Mouse (Mus musculus): Measurements from ENCODE around the gene Tff1. TPM values are rescaled to one million over a fixed set of nuclear protein-coding genes. Genes with fewer than 3 reads are reported as not detected.

Gene Tff1
- polyA plus RNA-seq, 1 experiment from 2014 or later, result not detected

DNA sequence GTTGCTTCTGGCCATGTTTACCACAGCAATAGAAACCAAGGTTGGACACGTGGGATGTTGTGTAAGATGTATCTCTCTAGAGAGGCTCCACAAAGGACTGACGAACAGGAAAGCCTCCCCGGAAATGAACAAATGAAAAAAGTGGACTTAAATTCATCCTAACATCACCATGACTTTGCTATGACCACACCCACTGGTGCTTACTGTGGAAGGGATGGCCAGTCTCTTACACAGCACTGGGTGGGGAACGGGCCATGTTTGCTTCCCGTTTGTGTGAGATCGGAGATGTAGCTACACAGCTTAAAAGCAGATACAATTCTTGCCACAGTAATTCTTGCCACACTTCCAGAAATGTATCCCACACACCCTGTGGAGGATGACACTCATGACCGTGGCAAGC, 31.2 kb upstream of the Tff1 start:
- Histone ChIP-seq H3K36me3 (ENCODE audit: insufficient read depth) (no peaks in the 10 kb centered on the region), H3K27me3 (ENCODE audit: insufficient read depth, low read length) (no peaks in the 10 kb centered on the region), H3K4me1 (ENCODE audit: insufficient read depth) (peaks cover 3% of the 10 kb centered on the region; the same call in 1 of the 2 replicates), H3K4me3 (ENCODE audit: low read depth, low read length) (no peak overlapping the region), H3K9me3 (ENCODE audit: low read depth, low read length) (no peaks in the 10 kb centered on the region), H3K27ac (ENCODE audit: low read depth) (no peak overlapping the region), H3K9ac (no peak overlapping the region), H3K4me2 (no peak overlapping the region)
- WGBS, result 71% methylated on average over 7 of the region's 7 CpGs
- no peak for DNase-seq
- no peak for TF ChIP-seq CTCF (IDR thresholded peaks at IDR 0.05; ENCODE audit: low read depth)
- ATAC-seq (ENCODE audit: insufficient read depth), result no peak

DNA sequence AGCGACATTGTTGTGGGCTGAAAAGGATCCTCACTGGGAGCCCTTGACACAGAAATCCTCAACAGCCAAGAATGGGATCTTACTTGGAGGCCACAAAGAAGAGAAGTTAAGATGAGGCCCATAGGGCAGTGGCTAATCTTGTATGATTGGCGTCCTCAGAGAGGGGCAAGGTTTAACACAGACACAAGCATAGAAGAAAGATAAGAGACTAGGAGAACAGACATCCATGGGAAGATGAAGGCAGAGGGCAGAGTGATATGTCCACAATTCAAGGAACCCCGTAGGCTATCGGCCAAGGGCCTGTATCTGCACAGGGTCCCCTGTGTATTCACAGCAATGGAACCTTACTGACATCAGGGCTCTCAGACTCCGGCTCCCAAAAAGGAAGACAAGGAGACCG, 30.1 kb upstream of the Tff1 start:
- no peak for ATAC-seq (ENCODE audit: insufficient read depth)
- WGBS, result 84% methylated on average over 6 of the region's 6 CpGs

DNA sequence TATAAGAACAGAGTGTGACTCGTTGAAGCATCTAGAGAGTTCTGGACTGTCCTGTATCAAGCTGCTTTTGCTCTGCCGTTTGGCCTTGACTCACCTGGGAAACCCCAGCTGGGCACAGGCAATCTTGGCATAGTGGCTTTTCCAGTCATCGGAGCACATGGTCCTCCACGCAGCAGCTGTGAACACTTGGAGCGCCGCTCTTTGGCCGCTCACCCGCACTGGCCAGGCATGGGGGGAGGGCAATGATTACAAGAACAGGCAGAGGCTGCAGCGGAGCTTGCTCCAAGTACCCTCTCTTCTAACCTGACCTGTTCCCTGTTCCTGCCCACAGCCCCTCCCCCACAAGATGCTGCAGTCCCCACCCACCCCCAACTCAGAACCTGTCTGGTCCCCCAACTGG, 28.3 kb upstream of the Tff1 start:
- peaks cover 3% of the 10 kb centered on the region; the same call in 1 of the 2 replicates for H3K4me1 ChIP-seq (ENCODE audit: insufficient read depth)
- 69% methylated on average over 9 of the region's 9 CpGs for WGBS
- no peak overlapping the region for H3K4me2 ChIP-seq
- H3K36me3 ChIP-seq (ENCODE audit: insufficient read depth), result no peaks in the 10 kb centered on the region
- no peak overlapping the region for H3K4me3 ChIP-seq (ENCODE audit: low read depth, low read length)
- no peak for TF ChIP-seq CTCF (IDR thresholded peaks at IDR 0.05; ENCODE audit: low read depth)
- ATAC-seq (ENCODE audit: insufficient read depth), result no peak
- no peak overlapping the region for H3K27ac ChIP-seq (ENCODE audit: low read depth)
- H3K9me3 ChIP-seq (ENCODE audit: low read depth, low read length), result no peaks in the 10 kb centered on the region
- H3K27me3 ChIP-seq (ENCODE audit: insufficient read depth, low read length), result no peaks in the 10 kb centered on the region
- DNase-seq, result no peak
- H3K9ac ChIP-seq, result no peak overlapping the region

More for the DNA sequence above, 30.1 kb upstream of the Tff1 start:
- no peak for DNase-seq
- H3K36me3 ChIP-seq (ENCODE audit: insufficient read depth), result no peaks in the 10 kb centered on the region
- TF ChIP-seq CTCF (IDR thresholded peaks at IDR 0.05; ENCODE audit: low read depth), result no peak
- H3K9me3 ChIP-seq (ENCODE audit: low read depth, low read length), result no peaks in the 10 kb centered on the region
- no peaks in the 10 kb centered on the region for H3K27me3 ChIP-seq (ENCODE audit: insufficient read depth, low read length)
- H3K4me1 ChIP-seq (ENCODE audit: insufficient read depth), result peaks cover 3% of the 10 kb centered on the region; the same call in 1 of the 2 replicates
- no peak overlapping the region for H3K4me3 ChIP-seq (ENCODE audit: low read depth, low read length)
- no peak overlapping the region for H3K27ac ChIP-seq (ENCODE audit: low read depth)
- H3K4me2 ChIP-seq, result no peak overlapping the region
- no peak overlapping the region for H3K9ac ChIP-seq

DNA sequence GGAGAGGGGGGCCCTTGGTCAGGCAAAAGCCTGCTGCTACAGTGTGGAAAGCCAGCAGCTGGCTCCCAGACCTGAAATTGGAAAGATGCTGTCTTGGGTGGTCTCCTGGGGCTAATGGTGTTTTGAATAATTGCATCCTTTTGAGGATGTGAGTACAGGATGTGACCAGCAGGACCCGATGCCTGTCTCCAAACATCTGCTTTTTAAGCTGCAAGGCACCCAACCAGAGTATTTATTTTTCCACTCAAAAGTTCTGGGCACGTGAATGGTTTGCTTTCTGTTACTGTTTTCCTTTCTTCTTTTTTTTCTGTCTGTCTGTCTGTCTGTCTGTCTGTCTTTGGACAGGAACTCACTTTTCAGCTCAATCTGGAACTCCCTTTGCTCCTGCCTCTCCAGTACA, 27.6 kb upstream of the Tff1 start:
- H3K36me3 ChIP-seq (ENCODE audit: insufficient read depth), result no peaks in the 10 kb centered on the region
- ATAC-seq (ENCODE audit: insufficient read depth), result no peak
- H3K4me3 ChIP-seq (ENCODE audit: low read depth, low read length), result no peak overlapping the region
- no peak for TF ChIP-seq CTCF (IDR thresholded peaks at IDR 0.05; ENCODE audit: low read depth)
- no peak overlapping the region for H3K4me2 ChIP-seq
- peaks cover 3% of the 10 kb centered on the region; the same call in 1 of the 2 replicates for H3K4me1 ChIP-seq (ENCODE audit: insufficient read depth)
- 11% methylated on average over 2 of the region's 2 CpGs for WGBS
- H3K27ac ChIP-seq (ENCODE audit: low read depth), result no peak overlapping the region
- no peaks in the 10 kb centered on the region for H3K27me3 ChIP-seq (ENCODE audit: insufficient read depth, low read length)
- no peak for DNase-seq
- no peaks in the 10 kb centered on the region for H3K9me3 ChIP-seq (ENCODE audit: low read depth, low read length)
- H3K9ac ChIP-seq, result no peak overlapping the region

DNA sequence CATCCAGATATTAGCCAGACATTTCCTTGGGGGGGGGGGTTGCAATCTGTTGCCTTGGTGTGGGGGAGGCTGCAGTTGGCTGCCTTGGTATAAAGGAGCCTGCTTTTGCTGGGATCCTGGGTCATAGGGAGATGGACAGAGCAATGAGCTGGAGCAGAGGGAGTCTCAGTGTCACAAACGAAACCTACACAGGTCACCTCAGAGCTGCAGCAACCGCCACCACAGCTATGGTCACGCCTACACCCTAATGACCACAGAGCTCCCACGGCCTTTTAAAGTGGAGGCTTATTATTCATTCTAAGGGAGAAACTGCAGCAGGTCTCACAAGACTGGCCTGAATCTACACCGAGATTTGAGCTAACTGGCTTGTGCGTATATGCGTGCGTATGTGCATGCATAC, 26.7 kb upstream of the Tff1 start:
- Histone ChIP-seq H3K9me3 (ENCODE audit: low read depth, low read length) (no peaks in the 10 kb centered on the region), H3K36me3 (ENCODE audit: insufficient read depth) (no peaks in the 10 kb centered on the region), H3K9ac (no peak overlapping the region), H3K4me2 (no peak overlapping the region), H3K27ac (ENCODE audit: low read depth) (no peak overlapping the region), H3K27me3 (ENCODE audit: insufficient read depth, low read length) (no peaks in the 10 kb centered on the region), H3K4me1 (ENCODE audit: insufficient read depth) (peaks cover 3% of the 10 kb centered on the region; the same call in 1 of the 2 replicates), H3K4me3 (ENCODE audit: low read depth, low read length) (no peak overlapping the region)
- WGBS, result 72% methylated on average over 8 of the region's 8 CpGs
- no peak for TF ChIP-seq CTCF (IDR thresholded peaks at IDR 0.05; ENCODE audit: low read depth)
- ATAC-seq (ENCODE audit: insufficient read depth) (no peak), DNase-seq (no peak)

DNA sequence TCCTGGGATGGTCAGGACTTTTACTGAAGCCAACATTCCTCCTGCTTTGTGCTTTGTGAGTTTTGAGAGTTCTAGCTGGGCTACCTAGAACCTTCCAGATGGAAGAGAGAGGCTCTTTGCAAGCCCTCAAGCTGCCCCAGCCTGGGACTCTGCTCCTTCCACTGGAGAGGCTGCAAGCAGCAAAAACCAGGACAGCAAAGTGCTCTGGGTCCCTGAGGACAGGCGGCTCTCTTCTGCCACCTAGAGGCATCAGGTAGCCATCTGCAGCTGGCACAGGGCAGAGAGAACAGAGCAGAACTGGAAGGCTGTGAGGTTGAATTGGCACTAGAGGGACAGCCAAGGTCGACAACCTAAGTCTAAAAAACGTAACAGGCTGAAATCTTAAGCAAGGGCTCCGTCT, 22.3 kb upstream of the Tff1 start:
- Histone ChIP-seq H3K36me3 (ENCODE audit: insufficient read depth) (no peaks in the 10 kb centered on the region), H3K27ac (ENCODE audit: low read depth) (no peak overlapping the region), H3K4me2 (no peak overlapping the region), H3K27me3 (ENCODE audit: insufficient read depth, low read length) (no peaks in the 10 kb centered on the region), H3K9me3 (ENCODE audit: low read depth, low read length) (no peaks in the 10 kb centered on the region), H3K9ac (no peak overlapping the region), H3K4me1 (ENCODE audit: insufficient read depth) (no peaks in the 10 kb centered on the region), H3K4me3 (ENCODE audit: low read depth, low read length) (no peak overlapping the region)
- 21% methylated on average over 4 of the region's 4 CpGs for WGBS
- TF ChIP-seq CTCF (IDR thresholded peaks at IDR 0.05; ENCODE audit: low read depth), result peak; percentile 93
- ATAC-seq (ENCODE audit: insufficient read depth) (no peak; the same call in 1 of the 2 replicates), DNase-seq (peak; percentile 87)

DNA sequence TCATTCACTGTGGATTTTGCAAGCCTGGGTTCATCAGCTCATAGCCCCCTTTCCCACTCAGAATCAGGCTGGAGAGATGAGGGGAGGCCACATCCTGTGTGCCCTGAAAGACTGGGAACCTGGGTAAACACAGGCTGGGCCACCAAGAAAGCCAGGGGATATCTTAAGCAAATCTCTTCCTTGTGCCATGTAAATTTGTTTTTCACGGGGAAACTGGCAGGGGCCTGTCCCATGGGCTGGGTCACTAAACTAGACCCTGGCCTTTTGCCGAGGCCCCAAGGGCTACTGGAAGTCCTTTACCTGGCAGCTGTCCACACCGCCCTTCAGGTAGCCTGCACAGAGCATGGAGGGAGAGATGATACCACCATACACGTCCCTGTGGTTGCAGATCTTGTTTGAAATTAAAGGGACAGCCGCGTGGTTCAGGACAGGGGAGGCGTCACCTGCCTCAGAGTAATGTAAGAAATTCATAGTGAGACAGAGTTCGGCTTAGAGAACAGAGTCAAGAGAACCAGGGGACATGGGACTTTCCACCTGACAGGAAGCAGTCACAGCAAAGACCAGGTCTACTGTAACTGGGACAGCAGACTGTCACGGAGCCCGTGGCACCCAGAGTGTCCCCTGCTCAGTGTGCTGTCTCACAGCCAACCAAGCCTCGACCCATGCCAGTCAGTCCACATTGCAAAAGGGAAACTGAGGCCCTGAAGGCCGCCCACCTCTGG, 19.4 kb upstream of the Tff1 start:
- Histone ChIP-seq H3K4me1 (ENCODE audit: insufficient read depth) (no peaks in the 10 kb centered on the region), H3K36me3 (ENCODE audit: insufficient read depth) (no peaks in the 10 kb centered on the region), H3K9me3 (ENCODE audit: low read depth, low read length) (no peaks in the 10 kb centered on the region), H3K27ac (ENCODE audit: low read depth) (no peak overlapping the region), H3K4me2 (no peak overlapping the region), H3K4me3 (ENCODE audit: low read depth, low read length) (no peak overlapping the region), H3K27me3 (ENCODE audit: insufficient read depth, low read length) (no peaks in the 10 kb centered on the region), H3K9ac (no peak overlapping the region)
- no peak for DNase-seq
- 64% methylated on average over 12 of the region's 12 CpGs for WGBS
- no peak for TF ChIP-seq CTCF (IDR thresholded peaks at IDR 0.05; ENCODE audit: low read depth)
- ATAC-seq (ENCODE audit: insufficient read depth), result no peak
